Mouse (Mus musculus) liver, embryonic 11.5 days (tissue): Measurements from ENCODE around the gene Gm5868. TPM values are rescaled to one million over a fixed set of nuclear protein-coding genes. Genes with fewer than 3 reads are reported as not detected.
A peak's percentile ranks its signal among the peaks of the same experiment; 100 is the strongest.

Source experiments
- ATAC-seq: fragments of 200-750 bp; cut with Nextera tagmentation; replicated peaks from 2 replicates; pipeline ENCODE4 v1.8.0; 2017; ENCODE audit warnings: moderate number of reproducible peaks, mild to moderate bottlenecking, moderate TSS enrichment, moderate library complexity; ENCODE audit not compliant: low FRiP score
- DNase-seq: peaks from one replicate; pipeline ENCODE4 v3.0.0-alpha.2; 2017; ENCODE audit warnings: low spot score
- H3K27ac ChIP-seq: fragments of 300-500 bp; sonication (generic); 2 replicates; pipeline ENCODE4 v1.5.1; 2014; ENCODE audit warnings: mild to moderate bottlenecking, low read depth, low read length, control low read depth
- H3K27me3 ChIP-seq: fragments of 300-500 bp; sonication (generic); replicated peaks from 2 replicates; pipeline ENCODE4 v1.6.1; 2014; ENCODE audit warnings: low read length, mixed read lengths; ENCODE audit not compliant: control insufficient read depth, insufficient read depth
- H3K36me3 ChIP-seq: fragments of 300-500 bp; sonication (generic); 2 replicates; pipeline ENCODE4 v1.6.1; 2014; ENCODE audit warnings: mild to moderate bottlenecking, low read length, moderate library complexity, mixed read lengths; ENCODE audit not compliant: control insufficient read depth, insufficient read depth
- H3K4me1 ChIP-seq: fragments of 300-500 bp; sonication (generic); replicated peaks from 2 replicates; pipeline ENCODE4 v1.6.1; 2014; ENCODE audit warnings: low read length, mixed read lengths; ENCODE audit not compliant: control insufficient read depth, insufficient read depth
- H3K4me2 ChIP-seq: fragments of 300-500 bp; sonication (generic); 2 replicates; pipeline ENCODE4 v1.6.1; 2014; ENCODE audit warnings: mild to moderate bottlenecking, control low read depth, moderate library complexity
- H3K4me3 ChIP-seq: fragments of 300-500 bp; sonication (generic); 2 replicates; pipeline ENCODE4 v1.5.1; 2014; ENCODE audit warnings: low read depth, low read length, control low read depth
- H3K9ac ChIP-seq: fragments of 300-500 bp; sonication (generic); 2 replicates; pipeline ENCODE4 v1.6.1; 2014; ENCODE audit warnings: low read depth, low read length, control low read depth
- H3K9me3 ChIP-seq: fragments of 300-500 bp; sonication (generic); 2 replicates; pipeline ENCODE4 v1.6.1; 2016; ENCODE audit warnings: low read length, inconsistent platforms, mixed read lengths; ENCODE audit not compliant: control insufficient read depth
- WGBS: fragments of 180-500 bp; shearing (Covaris S2); extraction: QIAGEN DNeasy Blood & Tissue Kit; methylation state at CpG from one replicate; pipeline ENCODE4 v1.1.7; 2014; 5-methylcytosine and 5-hydroxymethylcytosine counted together
- polyA plus RNA-seq: library from polyadenylated mRNA; unstranded; fragments of >200 nt; fragmentation: Nextera tagmentation; extraction: Ambion mirVana; gene quantifications from 2 replicates; pipeline ENCODE4 v1.2.1, GENCODE M21; 2014

Gene Gm5868
- polyA plus RNA-seq, 1 experiment from 2014 or later = 0.80 TPM

- Histone ChIP-seq H3K9ac (peak within 1 kb of the TSS; percentile 89), H3K27me3 (no peaks in the 10 kb centered on the region), H3K4me2 (peak within 1 kb of the TSS; percentile 95), H3K36me3 (no peaks in the 10 kb centered on the region), H3K9me3 (0 out of 2 replicates have a peak, but pooled peaks cover 2% of the 10 kb centered on the region), H3K4me3 (peak within 1 kb of the TSS; percentile 94), H3K4me1 (peaks cover 4% of the 10 kb centered on the region), H3K27ac (peak within 1 kb of the TSS; percentile 62)
- DNase-seq (peak; percentile 95), ATAC-seq (peak; percentile 92)
- WGBS = under 1% methylated on average over 42 of the region's 42 CpGs
These were observed 27.8 kb downstream of the Gm5868 start, which contains the start of gene Nfxl1 for GRCm38 (mm10) chr5:72559544-72560049. Nfxl1 (minus strand) TSS chr5:72559684.

- DNase-seq = no peak
- H3K27ac ChIP-seq = peak overlapping the region; percentile 62
- peak; percentile 73 for ATAC-seq
- peak overlapping the region; percentile 89 for H3K9ac ChIP-seq
- H3K27me3 ChIP-seq = no peaks in the 10 kb centered on the region
- no peaks in the 10 kb centered on the region for H3K36me3 ChIP-seq
- under 1% methylated on average over 56 of the region's 57 CpGs for WGBS
- peaks cover 4% of the 10 kb centered on the region for H3K4me1 ChIP-seq
- peak overlapping the region; percentile 95 for H3K4me2 ChIP-seq
- H3K9me3 ChIP-seq = no peaks in the 10 kb centered on the region
- H3K4me3 ChIP-seq = peak overlapping the region; percentile 94
These were observed 28.4 kb downstream of the Gm5868 start for GRCm38 (mm10) chr5:72558716-72559526.

- Histone ChIP-seq H3K4me3 (no peak overlapping the region), H3K4me2 (no peak overlapping the region), H3K27me3 (no peaks in the 10 kb centered on the region), H3K27ac (no peak overlapping the region), H3K36me3 (no peaks in the 10 kb centered on the region), H3K4me1 (peaks cover 4% of the 10 kb centered on the region), H3K9me3 (no peaks in the 10 kb centered on the region), H3K9ac (no peak overlapping the region)
- ATAC-seq = no peak
- no peak for DNase-seq
- WGBS = 88% methylated on average over 3 of the region's 3 CpGs
These were observed 31.1 kb downstream of the Gm5868 start for GRCm38 (mm10) chr5:72556245-72556644.

- ATAC-seq (no peak), DNase-seq (no peak)
- no peaks in the 10 kb centered on the region for H3K27me3 ChIP-seq
- H3K4me1 ChIP-seq = no peaks in the 10 kb centered on the region
- H3K4me2 ChIP-seq = no peak overlapping the region
- no peak overlapping the region for H3K4me3 ChIP-seq
- 95% methylated on average over 3 of the region's 3 CpGs for WGBS
- no peaks in the 10 kb centered on the region for H3K9me3 ChIP-seq
- no peak overlapping the region for H3K27ac ChIP-seq
- no peaks in the 10 kb centered on the region for H3K36me3 ChIP-seq
- H3K9ac ChIP-seq = no peak overlapping the region
These were observed 36.1 kb downstream of the Gm5868 start for GRCm38 (mm10) chr5:72551209-72551608.

Other genes starting within 250 kb of the Gm5868 start
- gene Corin, start 83.1 kb downstream of the Gm5868 start, polyA plus RNA-seq = 2.7 and 3.1 TPM in 2 replicates
- 14.7 and 15.4 TPM in 2 replicates for gene Nfxl1, start 27.9 kb downstream of the Gm5868 start, polyA plus RNA-seq
- gene Zar1, start 6.3 kb downstream of the Gm5868 start, polyA plus RNA-seq = 0.53 TPM in 1 of 2 replicates, not detected in the other
- not detected in 2 replicates for gene Cnga1, start 56.7 kb upstream of the Gm5868 start, polyA plus RNA-seq
- gene Nipal1, start 60.2 kb upstream of the Gm5868 start, polyA plus RNA-seq = 0.92 and 0.94 TPM in 2 replicates
- gene Txk, start 165.2 kb upstream of the Gm5868 start, polyA plus RNA-seq = not detected in 2 replicates